Mouse (Mus musculus): ENCODE results near the gene Rabac1. TPM values are rescaled to one million over a fixed set of nuclear protein-coding genes. Genes with fewer than 3 reads are reported as not detected.

The Rabac1 gene
- polyA plus RNA-seq, 1 experiment from 2014 or later = 339 TPM

Small RNA genes within 50 kb of the gene (microRNA-seq; reads per million reads assigned to microRNA genes)
- gene Mir7046 (not detected), gene Mir7047 (2.6 reads per million)

Other genes starting within 250 kb of the Rabac1 start
- gene Gm4763, start 245.8 kb downstream of the Rabac1 start, polyA plus RNA-seq (2014; fragmentation: Nextera tagmentation; extraction: Ambion mirVana) = not detected in 2 replicates
- gene Cd177, start 212.4 kb downstream of the Rabac1 start, polyA plus RNA-seq (2014; fragmentation: Nextera tagmentation; extraction: Ambion mirVana) = 0.11 TPM in 1 of 2 replicates, not detected in the other
- gene Ceacam10, start 195.5 kb downstream of the Rabac1 start, polyA plus RNA-seq (2014; fragmentation: Nextera tagmentation; extraction: Ambion mirVana) = 0.99 and 1.2 TPM in 2 replicates
- gene Gm9844, start 110.5 kb downstream of the Rabac1 start, polyA plus RNA-seq (2014; fragmentation: Nextera tagmentation; extraction: Ambion mirVana) = 25.0 and 25.6 TPM in 2 replicates
- not detected in 2 replicates for gene Lypd4, start 102.8 kb downstream of the Rabac1 start, polyA plus RNA-seq (2014; fragmentation: Nextera tagmentation; extraction: Ambion mirVana)
- 0.22 TPM in 1 of 2 replicates, not detected in the other for gene Dmrtc2, start 102.7 kb downstream of the Rabac1 start, polyA plus RNA-seq (2014; fragmentation: Nextera tagmentation; extraction: Ambion mirVana)
- 1,219 and 1,260 TPM in 2 replicates for gene Rps19, start 88.4 kb downstream of the Rabac1 start, polyA plus RNA-seq (2014; fragmentation: Nextera tagmentation; extraction: Ambion mirVana)
- gene Cd79a, start 75.4 kb downstream of the Rabac1 start, polyA plus RNA-seq (2014; fragmentation: Nextera tagmentation; extraction: Ambion mirVana) = 0.16 and 0.18 TPM in 2 replicates
- gene Arhgef1, start 69.8 kb downstream of the Rabac1 start, polyA plus RNA-seq (2014; fragmentation: Nextera tagmentation; extraction: Ambion mirVana) = 65.6 and 71.6 TPM in 2 replicates
- 1.2 and 1.5 TPM in 2 replicates for gene Gm4881, start 28.3 kb downstream of the Rabac1 start, polyA plus RNA-seq (2014; fragmentation: Nextera tagmentation; extraction: Ambion mirVana)
- gene Atp1a3, start 33.2 kb upstream of the Rabac1 start, polyA plus RNA-seq (2014; fragmentation: Nextera tagmentation; extraction: Ambion mirVana) = 414 and 429 TPM in 2 replicates
- gene Grik5, start 99.6 kb upstream of the Rabac1 start, polyA plus RNA-seq (2014; fragmentation: Nextera tagmentation; extraction: Ambion mirVana) = 22.2 and 28.1 TPM in 2 replicates
- gene Zfp574, start 99.8 kb upstream of the Rabac1 start, polyA plus RNA-seq (2014; fragmentation: Nextera tagmentation; extraction: Ambion mirVana) = 24.6 and 27.3 TPM in 2 replicates
- gene Pou2f2, start 207.0 kb upstream of the Rabac1 start, polyA plus RNA-seq (2014; fragmentation: Nextera tagmentation; extraction: Ambion mirVana) = 27.5 and 33.6 TPM in 2 replicates
- gene Dedd2, start 247.9 kb upstream of the Rabac1 start, polyA plus RNA-seq (2014; fragmentation: Nextera tagmentation; extraction: Ambion mirVana) = 14.9 and 15.3 TPM in 2 replicates
- gene Zfp526, start 248.7 kb upstream of the Rabac1 start, polyA plus RNA-seq (2014; fragmentation: Nextera tagmentation; extraction: Ambion mirVana) = 1.7 and 2.8 TPM in 2 replicates

Measured in neural tube, embryonic 14.5 days (tissue).